Mouse (Mus musculus): ENCODE data around the gene Stambpl1.

Gene Stambpl1

GRCm38 (mm10) chr19:34241247-34241915 is 49.4 kb downstream of the Stambpl1 start:
- DNase-seq: no peak

GRCm38 (mm10) chr19:34242925-34243324 is 50.9 kb downstream of the Stambpl1 start:
- DNase-seq: no peak

- DNase-seq: peak; percentile 37 to 50
These were observed 52.0 kb downstream of the Stambpl1 start for GRCm38 (mm10) chr19:34244056-34244455.

GRCm38 (mm10) chr19:34248558-34248957 is 56.5 kb downstream of the Stambpl1 start:
- DNase-seq: no peak

DNA sequence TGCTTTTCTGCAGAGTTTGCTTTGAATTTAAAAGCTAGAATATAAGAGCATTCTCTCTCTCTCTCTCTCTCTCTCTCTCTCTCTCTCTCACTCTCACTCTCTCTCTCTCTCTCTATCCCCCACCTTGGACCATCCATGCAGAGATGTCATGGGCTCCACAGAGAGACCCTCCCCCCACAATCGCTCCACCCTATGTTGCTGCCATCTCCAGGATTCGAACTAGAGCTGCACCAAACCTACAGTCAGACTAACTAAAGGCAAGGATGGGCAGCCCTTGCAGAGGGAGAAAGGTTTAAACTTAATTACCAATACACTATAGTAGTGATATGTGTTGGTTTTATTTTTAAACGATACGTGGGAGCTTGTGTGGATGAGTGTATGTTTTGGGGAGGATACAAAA is 58.6 kb downstream of the Stambpl1 start:
- DNase-seq: no peak

GRCm38 (mm10) chr19:34251900-34252299 is 59.9 kb downstream of the Stambpl1 start:
- DNase-seq: no peak

DNA sequence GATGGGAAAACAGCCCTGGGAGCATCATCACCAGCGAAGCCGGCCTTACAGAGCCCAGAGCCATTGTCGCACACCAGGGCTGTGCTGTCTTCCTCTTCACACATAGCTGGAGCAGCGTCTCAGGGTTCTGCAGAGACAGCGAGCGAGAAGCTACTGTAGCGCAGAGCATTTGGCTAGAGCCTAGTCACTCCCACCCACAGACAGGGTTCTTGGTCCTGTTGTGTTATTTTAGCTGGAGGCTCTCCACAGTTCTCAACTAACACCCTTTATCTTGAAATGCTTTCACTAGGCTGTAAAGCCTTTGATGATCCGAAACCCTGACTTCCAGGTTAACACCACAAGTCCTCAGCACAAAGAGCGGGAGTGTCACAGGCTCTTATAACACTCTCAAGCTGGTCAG is 60.4 kb downstream of the Stambpl1 start:
- DNase-seq: no peak

- DNase-seq: peak in 1 of 2 experiments; percentile 26
These were observed 62.3 kb downstream of the Stambpl1 start for GRCm38 (mm10) chr19:34254101-34254879.

DNA sequence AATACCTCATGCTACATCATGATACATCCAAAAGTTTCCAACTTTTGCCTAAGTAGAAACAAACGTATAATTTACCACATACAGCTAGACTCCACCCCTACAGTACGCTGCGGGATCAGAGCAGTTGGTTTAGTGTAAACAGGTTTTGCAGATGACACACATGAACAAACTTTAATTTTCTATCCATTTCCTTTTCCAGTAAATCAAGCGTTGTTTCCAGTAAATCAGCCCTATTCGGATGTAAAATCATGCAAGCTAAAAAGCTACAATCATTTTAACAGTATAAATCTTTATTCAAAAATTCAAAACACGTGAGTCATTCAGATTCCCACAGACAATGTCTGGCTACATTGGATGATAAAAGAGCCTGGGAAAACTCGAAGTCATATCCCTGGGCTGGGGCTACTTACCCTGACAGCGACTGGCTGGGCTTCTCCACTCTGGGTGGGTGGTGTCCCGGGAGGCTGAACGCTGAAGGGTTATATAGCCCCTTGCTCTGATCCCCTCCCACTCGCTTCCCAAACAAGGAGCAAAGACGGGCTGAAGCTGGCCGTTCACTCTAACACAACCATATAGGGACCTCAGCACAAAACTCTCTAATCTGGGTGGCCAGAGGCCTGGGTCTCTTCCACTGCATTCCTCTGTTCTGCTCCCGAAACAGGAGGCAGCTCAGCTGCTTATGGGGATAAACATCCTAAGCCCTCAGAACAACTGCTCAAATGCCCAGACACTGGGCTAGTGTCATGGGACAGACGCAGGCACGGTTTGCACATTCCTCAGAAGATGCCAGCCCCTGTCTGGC is 63.1 kb downstream of the Stambpl1 start, which contains the start of gene Acta2:
Gene Acta2 (minus strand): TSS at position 711 of the 802 bp plus-strand sequence.
- DNase-seq: no peak

GRCm38 (mm10) chr19:34256149-34256548 is 64.1 kb downstream of the Stambpl1 start:
- DNase-seq: no peak

- DNase-seq: no peak
These were observed 64.9 kb downstream of the Stambpl1 start for GRCm38 (mm10) chr19:34256936-34257335.

DNA sequence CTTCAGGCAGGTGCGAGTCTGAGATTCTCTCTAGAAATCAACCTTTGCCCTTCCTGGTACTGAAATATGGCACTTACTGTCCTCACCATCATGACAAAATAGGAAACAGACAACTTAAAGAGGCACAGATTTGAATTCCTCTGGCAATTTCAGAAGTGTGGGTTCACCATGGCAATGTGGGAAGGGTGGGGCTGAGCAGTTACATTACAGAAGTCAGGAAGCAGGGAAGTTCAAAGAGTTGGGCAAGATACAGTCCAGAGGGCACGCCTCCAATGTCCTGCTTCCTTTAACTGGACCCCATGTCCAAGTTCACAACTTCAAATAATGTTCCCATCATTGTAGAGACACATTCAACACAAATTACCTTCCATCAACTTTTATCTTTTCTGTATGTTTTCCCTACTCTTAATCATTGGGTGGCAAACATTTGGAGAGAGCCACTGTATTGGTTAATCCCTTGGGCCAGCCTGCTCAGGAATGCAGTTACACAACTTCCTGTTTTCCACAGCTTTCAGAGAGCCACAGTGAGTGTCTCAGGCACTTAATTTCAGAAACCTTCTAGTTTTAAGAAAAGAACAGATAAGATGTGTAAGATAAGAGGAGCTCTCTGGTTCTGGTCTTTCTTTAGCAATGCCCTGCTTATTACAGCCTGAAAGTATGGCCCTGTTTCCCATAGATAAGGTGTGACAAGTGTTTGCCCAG is 70.4 kb downstream of the Stambpl1 start:
- no peak for DNase-seq

DNA sequence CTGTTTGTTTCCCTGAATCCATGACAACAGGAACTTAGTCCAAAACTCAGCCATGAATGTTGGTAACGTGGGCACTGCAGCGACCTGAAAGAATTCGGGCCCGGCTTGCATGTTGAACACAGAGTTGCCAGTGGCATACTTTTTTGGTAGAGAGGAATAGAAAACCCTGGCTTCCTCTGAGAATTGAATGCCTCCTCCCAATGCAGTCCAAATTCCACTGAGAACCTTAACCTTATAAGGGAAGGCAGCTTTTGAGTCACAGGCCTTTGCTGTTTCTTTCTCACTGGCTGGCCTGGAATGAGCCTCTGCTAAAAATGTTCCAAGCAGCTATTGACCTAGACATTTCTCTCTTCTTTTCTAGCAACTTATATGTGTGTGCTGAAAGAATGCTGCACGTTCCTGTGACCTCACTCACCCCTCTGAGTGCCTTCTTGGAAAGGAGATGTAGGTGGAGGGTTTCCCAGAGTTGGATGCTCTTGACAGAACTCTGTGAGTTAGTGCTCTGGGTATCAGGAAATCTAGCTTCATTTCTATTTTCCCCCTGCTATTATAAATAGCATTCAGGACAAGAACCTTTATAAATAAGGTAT is 73.7 kb downstream of the Stambpl1 start:
- DNase-seq: no peak

DNA sequence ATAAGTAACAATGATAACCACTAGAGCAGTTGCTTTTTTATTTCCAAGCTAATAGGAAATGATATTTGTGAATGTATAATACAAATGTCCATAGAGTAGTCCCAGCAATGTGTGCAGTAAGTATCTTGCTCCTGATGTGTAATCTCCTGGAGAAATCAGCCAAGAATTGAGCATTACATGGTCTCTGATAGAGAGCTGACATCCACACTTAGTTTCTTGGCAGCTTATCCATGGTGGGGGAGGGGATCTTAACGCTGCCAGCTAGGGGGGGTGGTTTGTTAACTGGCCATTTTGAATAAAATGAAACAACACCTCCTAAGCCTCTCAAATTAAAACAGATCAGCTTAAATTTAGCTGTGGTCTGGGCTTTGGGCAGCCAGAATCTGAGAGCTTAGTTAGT is 77.0 kb downstream of the Stambpl1 start:
- no peak for DNase-seq

DNA sequence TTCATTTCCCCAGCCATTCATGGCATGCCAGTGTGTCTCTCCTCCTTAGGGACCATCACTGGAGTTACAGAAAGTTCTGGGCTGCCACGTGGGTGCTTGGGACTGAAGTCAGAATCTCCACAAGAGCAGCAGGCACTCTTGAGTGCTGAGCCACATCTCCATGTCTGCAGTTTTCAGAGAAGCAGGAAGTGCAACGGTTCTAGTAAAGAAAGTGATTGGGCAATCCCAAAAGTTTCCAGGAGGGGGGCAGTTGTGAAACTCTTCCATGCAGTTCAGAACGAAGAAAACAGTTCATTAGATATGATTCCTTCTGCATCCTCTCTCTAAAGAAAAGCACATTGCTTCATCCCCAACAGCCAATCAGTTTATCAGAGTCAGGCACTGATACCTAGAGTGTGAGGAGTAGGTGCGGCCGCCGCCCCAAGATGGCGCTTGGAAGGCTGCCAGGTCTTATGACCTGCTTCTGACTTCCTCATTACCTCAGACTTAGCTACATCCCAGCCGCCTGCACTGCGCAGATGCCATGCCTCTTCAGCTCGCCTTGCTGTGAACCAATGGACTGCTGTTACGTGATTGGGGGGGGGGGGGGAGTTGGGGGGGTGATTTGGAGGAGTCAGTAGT is 78.2 kb downstream of the Stambpl1 start:
- DNase-seq: peak in 1 of 2 experiments; percentile 19

- DNase-seq: no peak
These were observed 78.9 kb downstream of the Stambpl1 start for GRCm38 (mm10) chr19:34270824-34271464.

DNA sequence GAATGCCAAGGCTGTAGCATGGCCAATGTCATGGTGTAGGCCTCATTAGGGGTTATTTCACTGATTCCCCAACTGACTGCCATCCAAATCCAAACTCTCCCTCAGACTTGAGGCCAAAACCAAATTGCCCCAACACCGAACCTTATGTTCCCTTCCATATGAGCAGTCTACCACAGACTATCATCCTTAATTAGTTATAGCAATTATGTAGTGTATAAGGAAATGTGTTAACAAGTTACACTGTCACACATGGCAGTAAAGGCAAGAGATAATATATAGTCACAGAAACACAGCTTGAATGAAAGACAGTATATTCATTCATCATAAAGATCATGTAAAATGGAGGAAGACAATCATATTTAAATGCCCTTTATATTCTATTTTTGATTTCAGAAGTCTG is 81.0 kb downstream of the Stambpl1 start:
- DNase-seq: no peak

GRCm38 (mm10) chr19:34278078-34278477 is 86.0 kb downstream of the Stambpl1 start:
- DNase-seq: no peak

- no peak for DNase-seq
These were observed 91.6 kb downstream of the Stambpl1 start for GRCm38 (mm10) chr19:34283614-34284013.

GRCm38 (mm10) chr19:34284383-34284782 is 92.4 kb downstream of the Stambpl1 start:
- no peak for DNase-seq

- DNase-seq: no peak
These were observed 92.8 kb downstream of the Stambpl1 start for GRCm38 (mm10) chr19:34284826-34285225.
